Mouse (Mus musculus): ENCODE measurements around the gene Rnf39. TPM values are rescaled to one million over a fixed set of nuclear protein-coding genes. Genes with fewer than 3 reads are reported as not detected.

Rnf39 gene
- total RNA-seq, 2 experiments from 2014 or later = 9.9 to 12.4 TPM

- DNase-seq (ENCODE audit: low spot score in 2 of 2) = no peak
Measured at GRCm38 (mm10) chr17:36931806-36932205, 10.9 kb upstream of the Rnf39 start.

- DNase-seq (ENCODE audit: low spot score in 2 of 2) = no peak
Measured at GRCm38 (mm10) chr17:36938056-36938455, 4.7 kb upstream of the Rnf39 start.

GRCm38 (mm10) chr17:36942391-36942790 lies 327 bp upstream of the Rnf39 start:
- peak; percentile 73 to 78 for DNase-seq (ENCODE audit: low spot score in 2 of 2)

- DNase-seq (ENCODE audit: low spot score in 2 of 2) = peak in 1 of 2 experiments; percentile 9
Measured at GRCm38 (mm10) chr17:36943691-36944090, 973 bp downstream of the Rnf39 start.

- DNase-seq (ENCODE audit: low spot score in 2 of 2) = peak in 1 of 2 experiments; percentile 9
Measured at GRCm38 (mm10) chr17:36944121-36944775, 1.5 kb downstream of the Rnf39 start.

GRCm38 (mm10) chr17:36947051-36947819 lies 4.5 kb downstream of the Rnf39 start:
- peak; percentile 52 to 68 for DNase-seq (ENCODE audit: low spot score in 2 of 2)

DNA sequence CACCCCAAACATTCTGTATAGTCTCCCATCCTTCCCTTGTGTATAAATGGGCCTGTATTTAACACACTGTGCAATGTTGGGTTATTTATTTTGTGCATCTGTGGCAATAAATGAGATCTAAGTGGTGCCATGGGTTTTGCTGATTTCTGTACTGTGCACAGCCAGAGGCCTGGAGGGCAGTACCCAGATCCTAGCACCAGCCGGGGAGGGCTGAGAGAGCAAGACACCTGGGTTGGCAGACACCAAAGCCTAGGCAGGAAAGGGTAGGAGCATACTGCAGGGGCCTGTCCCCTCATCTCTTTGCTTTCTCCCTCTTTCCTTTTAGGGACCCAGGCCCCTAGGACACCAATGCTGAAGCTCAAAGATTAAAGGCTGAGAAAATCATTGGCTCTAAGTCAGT lies 5.6 kb downstream of the Rnf39 start:
- DNase-seq (ENCODE audit: low spot score in 2 of 2) = no peak

- no peak for DNase-seq (ENCODE audit: low spot score in 2 of 2)
Measured at GRCm38 (mm10) chr17:36949265-36949664, 6.5 kb downstream of the Rnf39 start.

- DNase-seq (ENCODE audit: low spot score in 2 of 2) = peak; percentile 95 to 97
Measured at GRCm38 (mm10) chr17:36950981-36951947, 8.5 kb downstream of the Rnf39 start, which contains the start of gene Ppp1r11. TSS of gene Ppp1r11 (minus strand) at chr17:36951741.

GRCm38 (mm10) chr17:36952631-36953030 lies 9.9 kb downstream of the Rnf39 start:
- DNase-seq (ENCODE audit: low spot score in 2 of 2) = no peak

DNA sequence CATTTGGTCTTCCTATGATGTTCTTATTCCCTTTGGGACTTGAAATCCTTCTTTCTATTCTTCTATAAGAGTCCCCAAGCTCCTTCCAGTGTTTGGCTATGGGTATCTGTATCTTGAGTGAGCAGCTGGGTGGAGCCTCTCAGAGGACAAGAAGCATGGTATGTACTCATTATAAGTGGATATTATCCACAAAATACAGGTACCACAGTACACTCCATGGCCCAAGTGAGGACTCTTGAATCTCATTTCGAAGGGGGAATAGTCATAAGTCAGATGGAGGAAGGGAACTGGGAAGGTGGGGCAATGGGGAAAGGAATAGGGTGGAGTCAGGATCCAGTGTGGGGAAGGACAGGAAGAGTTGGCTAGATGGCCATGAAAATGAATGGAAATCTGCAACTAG lies 10.3 kb downstream of the Rnf39 start:
- no peak for DNase-seq (ENCODE audit: low spot score in 2 of 2)

DNA sequence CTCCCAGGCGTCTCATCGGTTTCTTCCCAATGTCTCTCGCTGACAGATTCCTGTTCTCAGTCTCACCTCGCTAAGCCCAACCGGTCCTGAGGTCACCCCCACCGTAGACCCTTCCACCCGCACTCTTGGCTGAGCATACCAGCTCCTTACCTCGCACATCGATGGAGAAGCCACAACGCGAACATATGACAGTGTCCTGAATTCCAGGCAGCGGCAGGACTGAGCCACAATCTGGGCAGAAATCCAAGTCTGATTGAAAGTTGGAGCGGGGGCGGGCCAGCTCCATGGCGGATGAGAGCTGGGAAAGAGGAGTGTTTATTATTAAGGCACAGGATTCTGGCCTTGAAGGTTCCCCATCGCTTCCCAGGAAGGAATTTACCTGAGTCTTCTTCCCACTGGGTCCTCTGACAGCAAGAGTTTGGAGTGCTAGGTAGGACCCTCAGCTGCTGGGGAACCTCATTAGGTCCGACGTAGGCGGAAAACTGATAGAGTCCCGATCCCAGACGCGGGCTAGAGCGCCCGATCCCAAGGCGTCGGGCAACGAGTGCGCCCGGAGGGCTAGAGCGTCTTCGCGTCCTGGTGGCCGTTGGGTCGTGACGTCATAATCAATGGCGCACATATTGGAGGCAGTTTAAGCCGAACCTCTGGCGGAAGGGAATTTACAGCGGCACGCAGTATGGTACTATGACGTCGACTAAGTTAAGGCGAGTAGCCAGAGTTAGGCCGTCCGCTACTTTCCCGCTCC lies 15.5 kb downstream of the Rnf39 start, which contains the start of the genes Znrd1 and Znrd1as:
Gene Znrd1 (minus strand): TSS at position 561 of the 745 bp plus-strand sequence.
Gene Znrd1as (plus strand): TSS at position 594 of the 745 bp plus-strand sequence.
- peak; percentile 94 to 97 for DNase-seq (ENCODE audit: low spot score in 2 of 2)

GRCm38 (mm10) chr17:36958884-36959283 lies 16.2 kb downstream of the Rnf39 start:
- DNase-seq (ENCODE audit: low spot score in 2 of 2) = no peak

GRCm38 (mm10) chr17:36961125-36961524 lies 18.4 kb downstream of the Rnf39 start:
- DNase-seq (ENCODE audit: low spot score in 2 of 2) = no peak

GRCm38 (mm10) chr17:36966875-36967274 lies 24.2 kb downstream of the Rnf39 start:
- no peak for DNase-seq (ENCODE audit: low spot score in 2 of 2)

GRCm38 (mm10) chr17:36970316-36970890 lies 27.7 kb downstream of the Rnf39 start:
- no peak for DNase-seq (ENCODE audit: low spot score in 2 of 2)

GRCm38 (mm10) chr17:36971172-36971850 lies 28.6 kb downstream of the Rnf39 start:
- no peak for DNase-seq (ENCODE audit: low spot score in 2 of 2)

DNA sequence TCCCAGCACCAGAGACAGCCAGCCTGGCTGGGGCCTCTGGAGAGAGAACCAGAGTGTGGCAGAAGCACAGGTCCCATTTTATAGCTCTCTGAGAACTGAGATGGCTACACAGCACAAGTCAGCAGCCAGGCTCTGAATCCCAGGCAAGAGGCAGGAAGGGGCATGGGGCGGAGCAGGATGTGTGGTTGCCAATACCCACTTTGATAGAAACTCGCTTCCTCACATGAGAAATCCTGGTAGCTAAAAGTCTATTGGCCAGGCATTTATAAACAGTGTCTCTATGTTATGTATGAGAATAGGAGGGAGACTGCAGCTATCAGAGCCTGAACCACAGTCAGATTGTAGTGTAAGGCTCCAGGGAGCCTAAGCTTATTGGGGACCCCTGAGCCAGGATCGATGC lies 30.1 kb downstream of the Rnf39 start:
- no peak for DNase-seq (ENCODE audit: low spot score in 2 of 2)

DNA sequence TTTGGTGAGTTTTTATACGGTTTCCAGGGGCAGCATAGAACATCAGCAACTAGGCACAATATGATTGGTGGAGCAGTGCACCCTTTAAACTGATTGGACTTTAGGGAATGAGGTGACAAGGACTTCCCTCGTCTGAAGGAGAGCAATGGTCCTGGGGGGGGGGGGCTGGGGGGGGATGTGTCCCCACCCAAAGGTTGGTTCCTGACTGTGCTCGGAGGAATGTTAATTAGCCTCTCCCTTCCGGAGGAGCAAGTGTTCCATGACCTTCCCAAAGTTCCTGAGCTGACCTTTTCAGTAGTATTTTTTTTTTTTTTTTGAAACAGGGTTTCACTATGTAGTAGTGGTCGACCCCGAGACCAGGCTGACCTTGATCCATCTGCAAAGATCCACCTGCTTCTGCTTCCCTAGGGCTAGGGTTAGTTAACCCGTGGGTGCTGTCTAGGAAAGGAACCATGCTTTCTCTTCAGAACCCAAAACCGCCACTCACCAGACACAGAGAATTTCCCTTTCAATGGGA lies 30.6 kb downstream of the Rnf39 start:
- no peak for DNase-seq (ENCODE audit: low spot score in 2 of 2)
